Mouse (Mus musculus) adrenal gland, postnatal 14 days (tissue): ENCODE results near the gene Trim12c. TPM values are rescaled to one million over a fixed set of nuclear protein-coding genes. Genes with fewer than 3 reads are reported as not detected.

ENCODE experiments used
- total RNA-seq: library from RNA; stranded (reverse); gene quantifications from 2 replicates; pipeline ENCODE4 v1.2.3, GENCODE M21; 2021

The Trim12c gene
- total RNA-seq, 1 experiment from 2014 or later, result 8.4 TPM

Other genes starting within 250 kb of the Trim12c start
- not detected in 2 replicates for gene Olfr646, start 248.5 kb downstream of the Trim12c start, total RNA-seq
- gene Ubqln5, start 223.5 kb downstream of the Trim12c start, total RNA-seq, result not detected in 2 replicates
- gene Olfr643, start 216.0 kb downstream of the Trim12c start, total RNA-seq, result not detected in 2 replicates
- gene Ubqln3, start 210.1 kb downstream of the Trim12c start, total RNA-seq, result not detected in 2 replicates
- gene Ubqlnl, start 202.8 kb downstream of the Trim12c start, total RNA-seq, result not detected in 2 replicates
- gene Olfm5, start 188.5 kb downstream of the Trim12c start, total RNA-seq, result not detected in 2 replicates
- gene Olfr648, start 170.0 kb downstream of the Trim12c start, total RNA-seq, result not detected in 2 replicates
- not detected in 2 replicates for gene Olfr649, start 157.4 kb downstream of the Trim12c start, total RNA-seq
- gene Trim6, start 134.6 kb downstream of the Trim12c start, total RNA-seq, result 0.30 and 0.74 TPM in 2 replicates
- gene Trim34a, start 108.9 kb downstream of the Trim12c start, total RNA-seq, result 5.9 and 7.7 TPM in 2 replicates
- gene Trim5, start 65.3 kb downstream of the Trim12c start, total RNA-seq, result 3.0 and 6.9 TPM in 2 replicates
- 8.1 and 17.0 TPM in 2 replicates for gene Trim12a, start 37.9 kb downstream of the Trim12c start, total RNA-seq
- gene Trim34b, start 23.9 kb downstream of the Trim12c start, total RNA-seq, result 0.38 and 0.52 TPM in 2 replicates
- gene Trim30b, start 16.5 kb upstream of the Trim12c start, total RNA-seq, result 0.53 TPM in 1 of 2 replicates, not detected in the other
- 0.23 TPM in 1 of 2 replicates, not detected in the other for gene Trim30c, start 47.5 kb upstream of the Trim12c start, total RNA-seq
- gene Trim30a, start 111.8 kb upstream of the Trim12c start, total RNA-seq, result 3.6 and 7.3 TPM in 2 replicates
- 4.1 and 4.3 TPM in 2 replicates for gene Trim30d, start 154.5 kb upstream of the Trim12c start, total RNA-seq
- not detected in 2 replicates for gene Olfr651, start 196.8 kb upstream of the Trim12c start, total RNA-seq
- gene Olfr652, start 207.5 kb upstream of the Trim12c start, total RNA-seq, result not detected in 2 replicates
- not detected in 2 replicates for gene Olfr653, start 224.0 kb upstream of the Trim12c start, total RNA-seq
- gene Olfr654, start 233.7 kb upstream of the Trim12c start, total RNA-seq, result not detected in 2 replicates
- gene Olfr655, start 248.4 kb upstream of the Trim12c start, total RNA-seq, result not detected in 2 replicates